Mouse (Mus musculus): ENCODE data around the gene Aplnr.

Gene Aplnr

GRCm38 (mm10) chr2:85187582-85188151 is 51.6 kb downstream of the Aplnr start:
- no peak for DNase-seq (ENCODE audit: low spot score)

Data from layer of hippocampus, adult 9-10 months (tissue).